Mouse (Mus musculus) ES-E14 (cell line): ENCODE measurements around the gene Snrpc. TPM values are rescaled to one million over a fixed set of nuclear protein-coding genes. Genes with fewer than 3 reads are reported as not detected.

ENCODE experiments used
- DNase-seq: peaks from one replicate; pipeline ENCODE4 v3.0.0-alpha.2; 2013; ENCODE audit warnings: low read depth, low spot score
- H3K27ac ChIP-seq: 2 replicates; pipeline ENCODE4 v1.5.1; 2012; ENCODE audit warnings: low read depth, mild to moderate bottlenecking, low read length, moderate library complexity, mixed read lengths; ENCODE audit not compliant: poor library complexity, insufficient read depth, severe bottlenecking
- H3K36me3 ChIP-seq: 2 replicates; pipeline ENCODE4 v1.6.1; 2012; ENCODE audit warnings: mild to moderate bottlenecking, low read length, moderate library complexity, mixed read lengths; ENCODE audit not compliant: control insufficient read depth, poor library complexity, insufficient read depth, severe bottlenecking
- H3K4me1 ChIP-seq, 2 experiments: fragments of 150-350 bp in 1 of 2; sonication (generic) in 1 of 2; 2 replicates each; pipeline ENCODE4 v1.6.1; 2012; ENCODE audit warnings: low read length in 2 of 2, mild to moderate bottlenecking in 1 of 2, mixed read lengths in 1 of 2; ENCODE audit not compliant: control insufficient read depth in 2 of 2, insufficient read depth in 2 of 2, poor library complexity in 1 of 2
- H3K4me3 ChIP-seq, 2 experiments: fragments of 150-350 bp in 1 of 2; sonication (generic) in 1 of 2; 2 replicates each; pipeline ENCODE4 v1.5.1; 2012; ENCODE audit warnings: low read length in 2 of 2, low read depth in 1 of 2, mild to moderate bottlenecking in 1 of 2, mixed read lengths in 1 of 2; ENCODE audit not compliant: insufficient read depth in 1 of 2, poor library complexity in 1 of 2, severe bottlenecking in 1 of 2
- H3K9ac ChIP-seq: 2 replicates; pipeline ENCODE4 v1.6.1; 2012; ENCODE audit warnings: low read depth, mild to moderate bottlenecking, low read length, mixed read lengths; ENCODE audit not compliant: poor library complexity, insufficient read depth, severe bottlenecking
- H3K9me3 ChIP-seq: fragments of 150-350 bp; sonication (generic); 2 replicates; pipeline ENCODE4 v1.6.1; 2012; ENCODE audit warnings: low read depth, mild to moderate bottlenecking, low read length; ENCODE audit not compliant: control insufficient read depth, insufficient read depth
- CHD2 ChIP-seq: IDR thresholded peaks from 2 replicates; pipeline ENCODE4 v1.6.1; 2014; ENCODE audit warnings: mild to moderate bottlenecking, low read depth, low read length, inconsistent platforms
- HCFC1 ChIP-seq: IDR thresholded peaks from 2 replicates; pipeline ENCODE4 v1.6.1; 2012; ENCODE audit warnings: low read length, inconsistent platforms, borderline replicate concordance; ENCODE audit not compliant: insufficient read depth
- MAFK ChIP-seq: IDR thresholded peaks from 2 replicates; pipeline ENCODE4 v1.6.1; 2014; ENCODE audit warnings: mild to moderate bottlenecking, low read depth, low read length, inconsistent platforms; ENCODE audit not compliant: insufficient read depth
- ZC3H11A ChIP-seq: IDR thresholded peaks from 2 replicates; pipeline ENCODE4 v1.6.1; 2012; ENCODE audit warnings: low read depth, mild to moderate bottlenecking, inconsistent platforms, low read length, borderline replicate concordance
- ZNF384 ChIP-seq: IDR thresholded peaks from 2 replicates; pipeline ENCODE4 v1.6.1; 2012; ENCODE audit warnings: low read depth, low read length, inconsistent platforms
- in situ Hi-C, 2 experiments: fragments of 600-800 bp; cut with MboI; formaldehyde crosslinking; loops; one replicate each; pipeline ENCODE4 v1.15.1; 2025; ENCODE audit warnings: low sequenced_read_pairs in 2 of 2, inconsistent platforms in 1 of 2; ENCODE audit not compliant: unreplicated experiment in 2 of 2
- total RNA-seq: library from RNA; depleted of rRNA; stranded (reverse); fragments of 300-350 nt; gene quantifications from 2 replicates; pipeline ENCODE4 v1.2.3, GENCODE M21; 2012

Gene Snrpc
- total RNA-seq, 1 experiment, result 185 TPM

DNA sequence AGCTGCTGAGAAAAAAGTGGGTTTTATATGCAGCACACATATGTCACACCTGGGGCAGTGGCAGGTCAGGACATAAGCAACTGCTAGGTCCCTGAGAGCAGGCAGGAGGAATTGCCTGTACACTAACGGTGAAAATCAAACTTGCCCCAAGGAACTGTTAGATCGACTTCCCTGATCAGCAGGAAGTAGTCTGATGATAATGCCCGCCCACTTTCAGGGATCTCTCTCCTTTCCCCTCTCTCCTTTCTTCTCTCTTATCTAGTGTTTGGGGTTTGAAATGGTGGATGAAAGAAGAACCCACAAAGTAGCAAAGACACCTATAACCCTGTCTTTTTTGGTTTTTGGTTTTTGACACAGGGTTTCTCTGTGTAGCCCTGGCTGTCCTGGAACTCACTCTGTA, 12.4 kb upstream of the Snrpc start:
- Histone ChIP-seq H3K9ac (no peak overlapping the region; the same call in 1 of the 2 replicates), H3K36me3 (no peaks in the 10 kb centered on the region), H3K4me1 (peaks cover 8 to 22% of the 10 kb centered on the region in 2 experiments), H3K4me3 (no peak overlapping the region; a peak in 1 of 4 replicates), H3K9me3 (no peaks in the 10 kb centered on the region), H3K27ac (peak overlapping the region; percentile 66; the same call in 1 of the 2 replicates)
- in situ Hi-C loops, result no loop called here
- no peak for TF ChIP-seq ZC3H11A
- no peak for TF ChIP-seq ZNF384
- TF ChIP-seq MAFK, result no peak
- TF ChIP-seq HCFC1, result no peak
- no peak for TF ChIP-seq CHD2
- DNase-seq, result no peak

GRCm38 (mm10) chr17:27825984-27826905, 11.7 kb upstream of the Snrpc start:
- H3K36me3 ChIP-seq, result no peaks in the 10 kb centered on the region
- peak overlapping the region; percentile 51; the same call in 1 of the 2 replicates for H3K27ac ChIP-seq
- peak overlapping the region; percentile 14; the same call in 1 of the 2 replicates for H3K9ac ChIP-seq
- DNase-seq, result no peak
- in situ Hi-C loops, result no loop called here
- TF ChIP-seq MAFK (no peak), HCFC1 (no peak), CHD2 (no peak), ZNF384 (no peak), ZC3H11A (no peak)
- no peaks in the 10 kb centered on the region for H3K9me3 ChIP-seq
- peak overlapping the region; percentile 20 to 28; a peak in 3 of 4 replicates for H3K4me3 ChIP-seq
- peaks cover 8 to 21% of the 10 kb centered on the region in 2 experiments for H3K4me1 ChIP-seq

DNA sequence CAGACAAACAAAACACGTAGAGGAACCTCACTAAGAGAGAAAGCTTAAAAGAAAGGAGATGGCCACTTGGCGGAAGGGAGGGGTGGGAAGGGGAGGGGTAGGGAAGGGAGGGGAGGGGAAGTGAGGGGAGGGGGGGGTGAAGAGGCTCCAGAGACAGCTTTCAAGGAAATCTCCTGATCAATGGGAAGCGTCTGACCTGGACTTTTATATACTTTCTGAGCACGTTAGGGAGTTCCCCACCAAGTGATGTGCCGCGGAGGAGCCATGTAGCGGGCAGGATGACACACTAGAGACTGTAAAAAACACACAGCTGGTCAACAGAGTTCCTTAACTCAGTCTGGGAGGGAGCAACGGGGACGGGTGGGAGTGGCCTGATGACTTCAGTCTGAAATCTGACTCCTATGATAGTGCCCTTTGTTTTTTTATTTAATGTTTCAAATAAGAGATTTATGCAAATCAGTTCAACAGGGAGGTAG, 11.0 kb upstream of the Snrpc start:
- in situ Hi-C loops, result no loop called here

GRCm38 (mm10) chr17:27827511-27827910, 10.4 kb upstream of the Snrpc start:
- TF ChIP-seq ZC3H11A, result no peak
- TF ChIP-seq ZNF384, result no peak
- no peak for TF ChIP-seq HCFC1
- TF ChIP-seq MAFK, result no peak
- no peak for TF ChIP-seq CHD2
- Histone ChIP-seq H3K36me3 (no peaks in the 10 kb centered on the region), H3K27ac (no peak overlapping the region; the same call in 1 of the 2 replicates), H3K4me1 (peaks cover 8 to 14% of the 10 kb centered on the region in 2 experiments), H3K4me3 (peak overlapping the region in 1 of 2 experiments; percentile 64; a peak in 2 of 4 replicates), H3K9ac (no peak overlapping the region), H3K9me3 (no peaks in the 10 kb centered on the region)
- in situ Hi-C loops, result no loop called here
- DNase-seq, result no peak

More for the DNA sequence above, 11.0 kb upstream of the Snrpc start:
- no peaks in the 10 kb centered on the region for H3K36me3 ChIP-seq
- H3K4me1 ChIP-seq, result peaks cover 8 to 14% of the 10 kb centered on the region in 2 experiments
- no peak for DNase-seq
- no peaks in the 10 kb centered on the region for H3K9me3 ChIP-seq
- H3K27ac ChIP-seq, result peak overlapping the region; percentile 78; the same call in 1 of the 2 replicates
- TF ChIP-seq CHD2 (no peak), ZC3H11A (no peak)
- H3K9ac ChIP-seq, result peak overlapping the region; percentile 69; the same call in 1 of the 2 replicates
- peak overlapping the region; percentile 35 to 64; a peak in 3 of 4 replicates for H3K4me3 ChIP-seq
